Mouse (Mus musculus) layer of hippocampus, adult 8-10 months (tissue): Measurements from ENCODE around the gene Bend4. TPM values are rescaled to one million over a fixed set of nuclear protein-coding genes. Genes with fewer than 3 reads are reported as not detected.

ENCODE experiments used
- DNase-seq, 2 experiments: peaks; one replicate each; pipeline ENCODE4 v3.0.0; 2022; ENCODE audit warnings: low spot score in 2 of 2
- total RNA-seq, 4 experiments: library from RNA; stranded (reverse); gene quantifications; 2 replicates each; pipeline ENCODE4 v1.2.4; 2022

Gene Bend4
- 10 to 100 TPM in 1 of 4 experiments, 1 to 10 TPM in 3; 8.0 to 10.8 (median 8.8) TPM for total RNA-seq

DNA sequence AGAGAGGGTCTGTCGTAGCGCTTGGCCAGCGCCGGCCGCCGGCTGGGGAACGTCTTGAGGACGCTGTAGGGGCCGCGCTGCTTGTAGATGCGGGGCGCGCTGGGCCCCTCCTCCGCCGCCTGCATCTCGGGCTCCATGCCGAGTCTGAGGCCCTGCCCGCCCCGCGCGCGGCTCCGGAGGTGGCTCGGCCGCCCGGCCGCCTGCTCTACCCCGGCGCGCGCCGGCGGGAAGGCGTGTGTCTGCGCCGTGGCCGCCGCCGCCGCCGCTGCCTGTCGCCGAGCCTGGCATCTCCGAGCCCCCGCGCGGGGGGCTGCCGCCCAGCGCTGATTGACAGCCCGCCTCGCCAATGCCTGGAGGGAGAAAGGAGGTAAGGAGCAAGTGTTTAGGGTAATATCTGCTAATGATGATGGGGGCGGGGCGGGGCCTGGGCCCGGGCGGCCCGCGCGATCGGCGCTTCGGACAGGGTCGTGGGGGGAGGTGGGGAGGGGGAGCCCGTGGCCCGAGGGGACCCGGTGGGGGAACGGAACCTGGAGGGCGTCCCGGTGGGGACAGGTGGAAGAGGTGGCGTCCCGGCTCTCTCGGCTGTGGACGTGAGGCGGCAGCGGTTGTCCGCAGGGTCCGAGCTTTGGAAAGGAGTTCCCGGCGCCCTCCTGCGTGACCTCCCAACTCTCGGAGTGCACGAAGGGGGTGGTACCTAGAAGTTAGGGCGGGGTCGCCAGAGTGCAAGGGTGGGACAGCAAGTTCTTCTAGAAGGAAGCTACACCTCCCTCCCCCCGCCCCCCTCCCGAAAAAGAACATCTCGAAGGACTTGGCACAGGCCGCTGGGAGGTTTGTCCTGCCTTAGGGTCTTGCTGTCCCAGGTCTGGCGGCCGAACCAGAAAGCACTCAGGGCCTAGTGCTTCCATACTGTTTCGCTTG, at the start of gene Bend4:
Bend4 (minus strand) TSS at position 868 of the 918 bp plus-strand sequence.
- peak; percentile 70 to 74 for DNase-seq

DNA sequence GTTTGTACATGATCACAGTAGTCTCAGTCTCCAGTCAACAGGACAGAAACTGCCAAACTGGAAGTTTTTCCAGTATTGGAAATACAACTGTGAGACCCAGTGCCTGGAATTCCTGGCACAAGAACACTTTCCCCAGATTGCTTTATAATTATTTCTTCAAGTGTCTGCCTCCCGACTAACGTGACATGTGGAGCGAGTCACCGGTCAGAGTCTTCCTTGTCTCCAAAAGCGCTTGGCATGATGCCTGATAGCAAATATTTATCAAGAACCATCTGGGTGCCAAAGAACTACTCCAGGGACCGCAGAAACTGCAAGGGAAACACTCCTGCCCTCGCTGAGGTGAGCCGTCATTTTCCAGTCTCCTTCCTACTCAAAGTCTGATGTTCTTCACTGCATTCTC, 45.6 kb upstream of the Bend4 start:
- peak in 1 of 2 experiments; percentile 9 for DNase-seq

DNA sequence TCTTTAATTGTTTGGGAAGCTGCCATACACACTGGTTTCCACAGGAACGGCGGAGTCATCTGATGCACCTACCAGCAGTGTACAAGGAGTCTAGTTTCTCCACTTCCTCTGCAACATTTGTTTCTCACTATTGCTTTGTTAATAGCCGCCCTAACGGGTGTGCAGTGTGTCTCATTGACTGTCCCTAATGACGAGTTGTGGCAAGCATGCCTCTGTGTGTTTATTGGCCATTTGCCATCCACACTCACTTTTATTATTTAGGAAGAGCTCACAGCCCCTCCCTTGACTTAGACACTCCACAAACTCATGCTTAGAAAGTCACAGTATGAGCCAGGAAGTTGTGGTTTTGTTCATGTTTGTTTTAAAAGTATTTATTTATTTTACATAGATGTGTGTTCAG, 45.0 kb upstream of the Bend4 start:
- DNase-seq = no peak

DNA sequence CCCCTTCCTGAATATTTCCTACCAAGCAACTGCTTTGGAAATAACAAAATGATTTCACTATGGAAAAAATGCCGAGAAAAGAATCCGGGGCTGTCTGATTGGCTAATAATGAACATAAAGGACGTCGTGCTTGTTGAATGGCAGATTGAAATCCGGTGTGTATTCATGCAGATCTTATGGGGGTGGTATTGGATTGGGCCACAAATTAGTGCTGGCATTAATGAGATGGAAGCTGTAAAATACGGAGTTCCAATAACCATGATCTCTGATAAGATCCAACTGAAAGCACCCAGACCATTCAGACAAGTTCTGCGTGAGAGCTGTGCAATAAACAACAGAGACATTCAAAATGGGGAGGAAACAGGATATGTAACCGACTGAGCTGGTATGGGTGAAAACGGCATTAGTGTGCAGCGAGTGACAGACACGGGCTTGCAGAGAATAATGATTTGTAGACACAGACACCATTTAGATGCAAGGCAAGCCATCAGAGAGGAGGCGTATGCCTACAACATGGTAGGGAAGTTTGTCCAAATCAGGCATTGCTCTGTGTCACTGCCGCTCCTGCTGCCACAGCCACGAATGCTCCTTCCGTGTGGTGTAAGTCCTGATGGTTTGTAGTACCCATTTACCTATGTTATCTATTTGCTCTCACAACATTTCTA, 38.9 kb upstream of the Bend4 start:
- DNase-seq = peak in 1 of 2 experiments; percentile 16

DNA sequence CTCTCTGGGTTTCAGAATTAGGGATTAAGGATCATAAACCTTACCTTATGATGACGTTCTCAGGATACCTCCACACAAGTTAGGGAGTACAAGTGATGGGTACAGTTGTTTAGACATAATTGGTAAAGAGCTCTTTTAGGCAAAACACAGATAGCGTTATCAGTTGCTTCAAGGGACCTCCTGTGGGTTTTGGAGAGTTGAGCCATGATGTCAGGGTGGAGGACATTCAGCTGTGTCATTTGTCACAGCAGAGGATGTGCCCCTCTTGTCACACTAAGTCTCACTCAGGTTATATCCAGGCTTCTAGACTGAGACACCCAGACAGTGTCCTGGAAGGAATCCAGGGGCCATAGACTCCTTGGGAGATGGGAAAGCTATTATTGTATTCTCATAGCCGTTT, 36.8 kb upstream of the Bend4 start:
- DNase-seq = no peak

DNA sequence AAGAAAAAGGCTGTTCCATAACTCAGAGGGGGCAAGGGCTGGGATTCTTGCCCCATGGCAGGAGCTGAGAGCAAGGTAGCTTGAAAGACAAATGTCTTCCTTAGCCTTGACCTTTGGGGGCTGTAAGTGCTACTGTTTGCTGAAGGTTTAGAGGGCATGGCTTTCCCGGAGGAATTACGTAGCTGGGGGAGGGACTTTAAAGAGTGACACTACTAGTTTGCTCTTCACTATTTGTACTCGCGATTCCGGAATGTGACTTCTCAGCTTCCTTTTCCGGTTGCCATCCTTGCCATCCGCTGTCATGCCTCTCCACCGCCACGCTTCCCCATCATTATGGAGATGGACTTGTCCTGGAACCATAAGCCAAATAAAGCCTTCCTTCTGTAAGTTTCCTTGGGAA, 35.5 kb upstream of the Bend4 start:
- DNase-seq = no peak

DNA sequence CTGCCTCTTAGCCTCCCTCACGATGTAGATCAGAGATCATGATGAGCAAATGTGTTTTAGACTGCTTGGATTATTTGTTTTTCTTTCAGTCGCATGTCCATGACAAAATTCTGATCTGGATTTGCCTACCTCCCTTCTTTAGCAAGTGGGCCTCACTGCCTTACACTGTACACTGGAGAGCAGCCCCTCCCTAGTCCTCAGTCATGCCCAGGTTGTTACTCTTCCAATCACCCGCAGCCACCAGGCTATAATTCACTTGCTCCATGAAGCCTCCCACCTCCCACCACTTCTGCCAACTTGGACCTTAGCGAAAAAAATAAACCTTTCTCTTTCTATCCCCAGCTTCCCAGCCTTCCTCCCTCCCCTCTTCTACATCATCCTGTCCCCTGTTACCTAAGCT, 34.2 kb upstream of the Bend4 start:
- no peak for DNase-seq

DNA sequence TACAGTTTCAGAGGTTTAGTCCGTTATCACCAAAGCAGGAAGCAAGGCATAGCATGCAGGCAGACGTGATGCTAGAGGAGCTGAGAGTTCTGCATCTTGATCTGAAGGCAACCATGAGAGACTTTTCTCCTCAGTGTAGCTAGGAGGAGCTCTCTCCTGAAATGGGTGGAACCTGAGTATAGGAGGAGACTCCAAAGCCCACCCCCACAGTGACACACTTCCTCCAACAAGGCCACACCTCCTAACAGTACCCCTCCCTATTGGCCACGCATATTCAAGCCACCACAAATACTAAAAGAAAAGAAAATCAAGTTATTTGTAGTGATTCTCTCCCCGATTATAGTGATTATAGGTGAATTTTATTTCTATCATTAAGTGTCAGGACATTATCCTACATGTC, 28.7 kb upstream of the Bend4 start:
- no peak for DNase-seq

DNA sequence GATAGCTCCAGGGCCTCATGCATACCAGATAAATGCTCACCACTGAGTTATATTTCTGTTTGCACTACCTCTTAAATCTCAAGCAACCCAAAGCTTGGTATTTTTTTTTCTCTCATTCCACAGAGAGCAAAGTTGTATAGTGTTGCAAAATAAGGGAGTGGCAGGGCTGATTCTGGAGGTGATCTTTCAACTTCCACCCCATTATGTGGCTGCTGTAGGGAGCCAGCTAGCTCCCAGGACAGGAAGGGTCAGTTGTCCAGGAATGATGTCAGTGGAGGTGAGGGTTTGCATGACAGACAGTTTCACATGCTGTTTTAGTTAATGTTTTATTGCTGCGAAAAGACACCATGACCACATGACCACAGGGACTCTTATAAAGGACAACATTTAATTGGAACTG, 26.2 kb upstream of the Bend4 start:
- DNase-seq = no peak

DNA sequence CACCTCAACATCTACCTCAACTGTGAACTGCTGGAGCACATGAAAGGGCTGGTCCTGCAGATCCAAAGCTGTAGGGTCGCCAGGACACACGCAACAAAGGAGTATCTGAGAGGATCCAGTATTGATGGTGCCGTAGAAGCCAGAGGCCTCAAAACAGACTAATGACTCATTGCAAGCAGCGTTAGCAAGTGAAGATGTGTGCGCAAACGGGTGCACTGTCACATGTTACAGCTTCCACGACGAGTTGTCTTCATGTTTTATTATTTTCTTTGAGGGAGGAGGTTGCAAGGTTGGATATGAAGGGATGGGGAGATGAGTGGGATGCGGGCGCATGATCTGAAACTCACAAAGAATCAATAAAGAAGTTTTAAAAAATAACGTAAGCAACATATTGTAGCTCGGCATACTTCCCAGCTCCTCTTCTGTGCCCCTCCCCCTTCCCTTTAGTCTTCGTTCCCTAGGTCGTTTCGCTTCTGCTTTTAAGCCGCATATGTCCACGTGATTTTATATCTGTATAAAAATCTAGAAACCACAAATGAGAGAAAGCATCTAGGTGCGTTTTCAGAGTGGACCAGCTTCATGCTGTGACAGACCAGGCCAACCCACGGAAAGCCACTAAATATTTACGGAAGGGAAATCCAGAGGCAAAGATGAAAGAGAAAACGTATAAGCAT, 22.0 kb upstream of the Bend4 start:
- no peak for DNase-seq

DNA sequence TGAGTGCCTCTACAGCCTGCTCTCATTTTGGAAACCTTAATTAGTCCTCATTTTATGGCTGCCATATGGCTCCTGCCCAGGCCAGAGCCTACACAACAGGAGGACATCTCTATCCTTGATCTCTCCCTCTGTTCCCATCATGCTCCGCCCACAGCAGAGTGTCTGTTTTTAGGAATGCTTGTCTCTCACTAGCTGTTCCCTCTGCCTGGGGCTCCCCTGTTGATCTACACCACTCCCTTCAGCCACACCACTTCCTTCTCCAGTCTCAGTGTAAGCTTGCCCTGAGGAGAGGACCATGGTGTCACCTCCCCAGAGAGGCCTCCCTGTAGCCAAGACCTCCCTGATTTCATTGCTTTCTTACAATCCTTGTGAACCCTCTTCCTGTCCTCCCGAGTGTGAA, 18.4 kb upstream of the Bend4 start:
- no peak for DNase-seq

DNA sequence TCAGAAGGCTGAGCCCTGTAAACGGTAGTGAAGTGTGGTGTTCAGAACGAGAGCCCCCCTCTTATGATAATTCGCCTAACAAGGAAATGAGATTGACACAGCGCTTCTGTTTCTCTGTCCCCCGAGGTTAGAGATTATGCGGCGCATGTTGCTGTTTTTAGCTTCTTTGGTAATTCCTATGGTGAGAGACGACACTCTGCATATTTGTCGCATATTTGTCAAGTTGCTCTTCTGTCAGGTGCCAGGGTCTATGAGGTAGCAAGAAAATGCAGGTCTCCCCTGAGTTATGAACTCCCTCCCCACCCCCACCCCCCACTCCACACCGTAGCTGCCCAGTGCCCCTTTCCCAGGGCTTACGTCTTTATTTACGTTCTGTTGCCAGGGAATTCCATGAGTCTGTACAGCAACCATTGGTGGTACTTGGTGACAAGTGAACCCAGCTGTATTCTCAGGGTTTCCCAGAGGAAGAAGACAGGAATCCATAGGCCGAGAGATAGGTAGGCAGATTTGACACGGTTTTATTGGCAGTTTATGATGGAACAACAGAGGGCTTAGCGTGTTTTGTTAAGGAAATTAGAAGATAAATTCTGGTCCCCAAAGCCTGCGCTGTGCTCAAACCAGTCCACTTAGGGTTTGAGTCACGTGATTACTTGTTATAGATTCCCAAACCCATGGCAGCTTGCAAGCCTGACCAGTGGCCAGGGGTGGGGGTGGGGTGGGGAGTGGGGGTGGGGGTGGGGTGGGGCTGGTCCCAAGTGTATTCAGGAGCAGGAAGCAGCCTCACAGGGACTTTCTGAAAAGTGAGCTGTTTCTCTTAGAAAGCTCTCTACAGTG, 16.3 kb upstream of the Bend4 start:
- DNase-seq = no peak

DNA sequence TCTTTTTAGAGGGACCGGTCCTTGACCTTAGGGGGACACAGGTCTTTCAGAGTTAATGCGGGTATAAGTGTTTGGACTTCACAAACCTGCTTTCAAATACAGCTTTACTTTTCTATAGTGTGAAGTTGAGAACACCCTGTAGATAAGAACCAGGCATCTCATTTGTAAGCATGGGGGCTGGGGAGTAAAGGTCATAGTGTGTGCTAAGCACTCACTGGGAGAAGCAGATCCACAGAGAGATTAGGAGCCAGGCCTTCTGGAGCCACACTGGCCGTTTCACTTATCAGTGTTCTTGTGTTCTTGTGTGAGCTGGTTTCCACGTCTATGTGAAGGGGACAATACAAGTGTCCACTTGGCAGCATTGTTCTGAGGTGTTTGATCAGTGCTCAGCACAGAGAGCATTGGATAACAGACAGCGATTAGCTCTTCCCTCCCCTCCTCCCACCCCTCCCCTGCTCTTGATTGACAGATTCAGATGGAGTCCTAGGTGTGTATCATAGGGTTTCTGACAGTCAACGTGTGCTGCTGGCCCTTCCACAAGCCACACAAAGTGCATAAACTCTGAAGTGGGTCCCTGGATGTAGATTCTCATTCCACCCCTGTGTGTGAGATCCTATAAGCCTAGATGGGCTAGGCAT, 14.8 kb upstream of the Bend4 start:
- DNase-seq = no peak

DNA sequence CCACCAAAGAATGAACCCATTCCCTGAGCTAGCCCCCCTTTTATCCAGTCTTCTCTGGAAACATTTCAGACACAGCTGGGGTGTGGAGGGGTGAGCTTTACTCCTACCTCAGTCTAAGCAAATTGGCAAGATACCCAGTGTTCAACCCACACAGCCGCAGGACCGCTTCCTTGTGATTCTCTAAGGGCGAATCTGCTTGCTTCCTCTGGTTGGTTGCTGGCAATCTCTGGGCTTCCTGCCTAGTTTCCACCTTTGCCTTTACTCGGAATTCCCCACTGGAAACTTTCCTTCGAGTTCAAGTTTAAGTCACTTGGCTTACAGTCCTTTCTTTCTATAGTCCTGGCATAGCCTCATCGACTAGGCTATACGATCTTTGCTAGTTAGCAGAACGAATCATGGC, 12.5 kb upstream of the Bend4 start:
- no peak for DNase-seq

DNA sequence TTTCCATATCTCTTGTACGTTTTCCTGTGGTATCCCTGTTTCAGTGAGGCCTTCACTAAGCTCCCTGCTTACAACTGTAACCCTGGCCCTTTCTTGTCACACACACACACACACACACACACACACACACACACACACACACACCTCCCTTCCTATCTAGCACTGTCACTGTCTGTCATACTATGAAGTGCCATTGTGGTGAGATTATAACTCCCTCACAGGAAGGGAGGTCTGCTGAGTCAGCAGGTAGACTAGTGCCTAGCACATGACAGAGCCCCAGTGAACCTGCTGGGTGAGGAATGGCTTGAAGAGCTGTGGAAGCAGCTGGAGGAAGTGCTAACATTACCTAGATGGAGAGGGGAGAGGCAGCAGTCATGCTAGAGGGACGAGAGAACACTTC, 9.3 kb upstream of the Bend4 start:
- DNase-seq = no peak

DNA sequence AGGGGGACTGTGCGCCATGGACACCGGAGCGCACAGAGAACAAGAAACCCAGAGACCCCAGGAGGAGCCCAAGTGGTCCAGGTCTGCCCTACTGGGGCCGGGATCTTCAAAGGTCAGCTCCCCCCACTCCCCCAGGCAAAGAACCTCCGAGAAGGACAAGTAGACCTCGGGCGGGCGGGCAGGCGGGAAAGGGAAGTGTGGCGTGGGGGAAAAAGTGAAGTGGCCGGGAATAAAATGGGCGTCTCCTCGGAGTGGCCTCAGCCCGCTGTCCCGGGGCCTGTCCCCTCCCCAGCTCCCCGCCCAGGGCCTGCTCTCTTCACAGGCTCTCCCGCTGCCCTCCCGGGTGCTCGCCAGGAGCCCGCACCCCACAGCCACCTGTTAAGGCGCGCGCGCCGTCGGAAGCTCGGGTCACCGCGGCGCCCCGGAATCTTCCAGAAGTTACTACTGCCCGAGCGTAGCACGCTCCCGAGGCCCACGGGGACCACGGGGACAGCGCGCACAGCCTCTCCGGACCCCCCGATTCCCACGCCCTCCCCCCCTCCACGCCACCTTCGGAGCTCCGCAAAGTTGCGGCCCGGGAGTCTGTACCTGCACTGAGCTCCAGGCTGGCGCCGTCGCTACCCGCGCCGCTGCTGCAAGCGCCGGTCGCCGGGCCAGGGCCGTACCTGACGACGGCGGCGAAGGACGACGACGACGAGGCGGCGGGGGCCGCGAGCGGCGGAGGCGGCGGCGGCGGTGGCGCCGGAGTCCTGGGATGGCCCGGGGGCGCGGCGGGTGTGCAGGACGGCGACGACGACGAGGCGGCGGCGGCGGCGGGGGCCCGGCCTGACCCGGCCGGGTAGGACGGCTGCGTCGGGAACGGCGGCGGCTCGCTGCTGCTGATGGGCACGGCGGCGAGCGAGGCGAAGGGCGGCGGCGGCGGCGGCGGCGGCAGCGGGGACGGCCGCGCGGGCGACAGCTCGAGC, 1.4 kb downstream of the Bend4 start:
- DNase-seq = no peak

DNA sequence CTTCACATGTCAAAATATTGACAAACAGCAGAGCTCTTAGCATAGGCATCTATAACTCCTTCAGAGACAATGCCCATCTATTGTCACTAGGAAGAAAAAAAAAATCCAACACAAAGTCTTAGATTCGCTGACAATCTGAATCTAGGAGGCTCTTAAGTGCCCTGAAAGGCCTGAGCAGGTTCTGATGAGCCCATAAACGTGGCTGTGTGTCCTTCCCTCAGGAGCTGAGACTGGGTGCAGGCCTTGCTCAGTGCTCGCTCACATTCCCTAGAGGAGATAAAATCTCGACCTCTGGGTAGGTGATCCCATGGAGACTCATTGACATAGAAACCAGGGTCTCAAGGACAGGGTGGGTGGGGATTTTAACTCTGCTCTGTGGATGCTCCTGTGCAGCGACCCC, 2.1 kb downstream of the Bend4 start:
- DNase-seq = no peak

DNA sequence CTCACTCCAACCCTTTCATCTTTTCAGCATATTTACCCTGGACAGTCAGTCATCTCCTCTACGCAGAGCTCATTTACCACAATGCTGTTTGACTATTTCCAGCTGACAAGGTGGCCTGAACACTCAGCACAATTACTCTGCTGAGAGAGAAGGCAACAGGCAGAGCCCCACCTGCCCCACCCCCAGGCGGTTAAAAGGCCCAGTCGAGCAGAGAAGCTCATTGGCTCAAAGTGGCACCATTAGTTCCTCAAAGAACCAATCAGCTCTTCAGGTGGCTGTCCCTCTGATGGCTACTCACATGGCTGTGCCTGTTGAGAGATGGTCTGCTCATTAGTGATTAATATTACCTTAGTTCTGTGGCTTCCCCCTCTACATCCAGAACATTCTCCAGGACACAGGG, 3.5 kb downstream of the Bend4 start:
- no peak for DNase-seq

DNA sequence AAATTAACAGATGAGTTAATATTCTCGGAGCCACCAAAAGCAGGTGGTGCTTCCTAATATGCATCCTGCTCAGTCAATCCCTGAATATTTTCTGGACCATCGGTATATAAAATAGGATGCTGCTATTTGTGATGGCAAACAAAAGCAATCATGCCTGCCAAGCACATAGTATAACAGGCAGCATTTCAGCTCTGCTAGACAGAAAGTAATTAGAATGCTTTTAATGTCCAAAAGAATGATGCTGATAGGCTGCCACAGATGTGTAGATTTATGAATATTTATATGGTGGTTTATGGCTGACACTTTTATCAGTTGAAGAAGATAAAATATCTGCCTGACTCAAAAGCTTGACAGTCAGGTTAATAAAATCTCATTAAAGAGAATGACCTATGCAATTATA, 4.1 kb downstream of the Bend4 start:
- no peak for DNase-seq

DNA sequence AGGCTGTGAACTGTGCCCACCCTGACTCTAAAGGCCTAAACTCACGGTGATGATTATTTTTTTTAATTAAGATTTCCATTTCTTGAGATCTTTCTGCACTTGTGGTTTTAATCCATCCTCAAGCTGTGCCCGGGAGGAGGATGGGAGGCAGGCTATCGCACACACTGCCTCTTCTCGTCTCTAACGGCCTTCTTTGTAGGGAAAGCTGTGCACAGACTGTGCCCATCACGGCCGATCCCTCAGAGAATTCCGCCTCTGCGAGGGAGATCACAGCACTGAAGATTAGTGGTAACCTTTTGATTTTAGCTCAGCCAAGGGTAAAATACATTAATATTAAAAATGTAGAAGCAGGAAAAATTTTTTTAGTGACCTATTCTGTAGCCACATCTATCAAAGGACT, 4.8 kb downstream of the Bend4 start:
- no peak for DNase-seq
